ENCODE assay signal across 21 mouse cellular contexts in genomic region chr9:28177052-28177451, GRCm38 (mm10).
"Had no signal": no experiment of that assay in that cellular context is flagged by ENCODE, and none has a peak within 500 bp of the region (broad histone marks: within the 10 kb centered on the region; RNA-seq: fewer than 3 reads in every experiment).

No protein-coding gene starts in this region.

- ATAC-seq: forebrain, embryonic 13.5 days; forebrain, embryonic 14.5 days; forebrain, embryonic 15.5 days; forebrain, embryonic 16.5 days; forebrain, postnatal 0 days had no signal

- DNase-seq: cerebellum, adult 8-10 months; cerebellum, adult 9-10 months; cerebellum, adult 9-11 months; cerebellum, postnatal 10 days; cerebellum, postnatal 14 days; cerebellum, postnatal 25 days; cerebellum, postnatal 36 days; embryo, embryonic 11 days; forebrain, postnatal 0 days; gastrocnemius, adult 2 months; gastrocnemius, postnatal 10 days; gastrocnemius, postnatal 14 days; gastrocnemius, postnatal 25 days; gastrocnemius, postnatal 36 days; heart, adult 11 months; heart, adult 18-20 months; heart, adult 2 months had no signal
